Mouse (Mus musculus): ENCODE results near the gene Mnt. TPM values are rescaled to one million over a fixed set of nuclear protein-coding genes. Genes with fewer than 3 reads are reported as not detected.

Mnt gene
- total RNA-seq, 2 experiments from 2014 or later, result 28.3 to 30.5 TPM

Small RNA genes within 50 kb of the gene (microRNA-seq; reads per million reads assigned to microRNA genes)
- gene Mir6926, result 1.1 to 2.4 reads per million in 2 experiments

Other genes starting within 250 kb of the Mnt start
- gene Rap1gap2, start 220.0 kb upstream of the Mnt start, total RNA-seq (2021), result 100 to 1,000 TPM; 135 to 137 TPM
- 10 to 100 TPM; 21.9 to 22.1 TPM for gene Ccdc92b, start 211.3 kb upstream of the Mnt start, total RNA-seq (2021)
- 10 to 100 TPM; 66.9 to 70.0 TPM for gene Cluh, start 181.4 kb upstream of the Mnt start, total RNA-seq (2021)
- 100 to 1,000 TPM; 398 to 402 TPM for gene Pafah1b1, start 106.2 kb upstream of the Mnt start, total RNA-seq (2021)
- gene Mettl16, start 60.1 kb upstream of the Mnt start, total RNA-seq (2021), result 10 to 100 TPM; 30.7 to 36.0 TPM
- gene Sgsm2, start 66.1 kb downstream of the Mnt start, total RNA-seq (2021), result 10 to 100 TPM; 88.1 to 89.4 TPM
- 10 to 100 TPM; 33.3 to 34.4 TPM for gene Tsr1, start 67.2 kb downstream of the Mnt start, total RNA-seq (2021)
- gene Smg6, start 94.9 kb downstream of the Mnt start, total RNA-seq (2021), result 10 to 100 TPM; 33.7 to 34.4 TPM
- gene Srr, start 95.0 kb downstream of the Mnt start, total RNA-seq (2021), result 10 to 100 TPM; 95.7 to 99.8 TPM

Measured in layer of hippocampus, postnatal 36 days (tissue).